Mouse (Mus musculus): ENCODE measurements around the gene Gm20388. TPM values are rescaled to one million over a fixed set of nuclear protein-coding genes. Genes with fewer than 3 reads are reported as not detected.
A peak's percentile ranks its signal among the peaks of the same experiment; 100 is the strongest.
"Not testable (repeated sequence)": the region's sequence is repeated elsewhere in the genome, so short reads cannot be mapped to it uniquely, and the experiment has no call there.

Gene Gm20388
- polyA plus RNA-seq, 1 experiment, result 23.9 TPM

DNA sequence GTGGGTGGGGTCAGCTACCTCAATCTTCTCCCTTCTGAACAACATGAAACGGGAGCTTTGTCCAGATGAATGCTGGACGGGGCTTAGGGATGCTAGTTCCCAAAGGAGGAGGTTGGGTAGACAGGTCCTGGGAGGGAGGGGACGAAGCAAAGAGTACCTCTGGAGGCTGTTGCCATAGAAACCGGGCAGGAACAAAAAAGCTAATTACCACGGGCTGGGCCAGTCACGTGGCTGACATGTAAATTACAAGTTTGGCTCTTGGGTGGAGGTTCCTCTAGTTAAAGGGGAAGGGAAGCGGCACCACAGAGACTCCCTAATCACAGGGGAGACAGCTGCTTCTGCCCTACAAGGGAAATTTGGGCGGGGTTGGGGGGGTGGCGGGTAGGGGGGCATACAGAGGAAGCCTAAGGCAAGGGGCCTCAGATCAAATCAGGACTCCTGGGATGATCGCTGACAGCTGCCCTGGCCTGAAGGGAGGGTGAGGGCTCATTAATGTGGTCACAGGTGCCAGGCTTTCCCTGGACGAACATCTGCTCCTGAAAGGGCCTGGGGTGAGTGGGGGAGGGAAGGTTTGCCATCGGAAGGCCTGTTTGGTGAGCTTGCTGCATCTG, 3502.0 kb downstream of the Gm20388 start:
- peak overlapping the region; percentile 80 for H3K27ac ChIP-seq (ENCODE audit: insufficient read depth, low read length)
- peak overlapping the region; percentile 99 for H3K4me3 ChIP-seq (ENCODE audit: insufficient read depth, low read length)
- peaks cover 5% of the 10 kb centered on the region; the same call in 1 of the 2 replicates for H3K4me1 ChIP-seq (ENCODE audit: control insufficient read depth, insufficient read depth, low read length)
- TF ChIP-seq POLR2A (IDR thresholded peaks at IDR 0.05; ENCODE audit: extremely low read depth, insufficient read depth, low read length) (peak; percentile 63; the same call in 1 of the 2 replicates), CTCF (IDR thresholded peaks at IDR 0.05; ENCODE audit: extremely low read depth, insufficient read depth, low read length) (no peak)

DNA sequence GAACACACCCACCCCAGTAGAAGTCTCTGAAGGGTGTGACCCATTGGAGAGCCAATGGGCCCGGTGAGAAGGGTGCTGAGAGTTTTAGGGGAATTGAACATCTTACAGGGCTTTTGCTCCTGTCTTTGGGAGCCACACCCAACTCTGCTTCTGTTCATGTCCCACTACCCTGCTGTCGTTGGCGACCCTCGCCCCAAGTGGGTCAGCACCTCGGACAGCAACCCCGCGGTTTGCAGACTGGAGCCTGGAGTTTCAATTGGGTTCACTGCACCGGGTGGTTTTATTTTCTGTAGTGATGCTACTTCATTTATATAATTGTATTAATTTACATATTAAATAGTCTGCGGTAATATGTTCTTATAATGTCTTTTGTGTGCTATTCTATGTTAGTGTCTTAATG, 3503.6 kb downstream of the Gm20388 start:
- Histone ChIP-seq H3K4me3 (ENCODE audit: insufficient read depth, low read length) (peak overlapping the region; percentile 99), H3K4me1 (ENCODE audit: control insufficient read depth, insufficient read depth, low read length) (peaks cover 5% of the 10 kb centered on the region; the same call in 1 of the 2 replicates), H3K27ac (ENCODE audit: insufficient read depth, low read length) (no peak overlapping the region)
- TF ChIP-seq POLR2A (IDR thresholded peaks at IDR 0.05; ENCODE audit: extremely low read depth, insufficient read depth, low read length) (no peak), CTCF (IDR thresholded peaks at IDR 0.05; ENCODE audit: extremely low read depth, insufficient read depth, low read length) (no peak)

DNA sequence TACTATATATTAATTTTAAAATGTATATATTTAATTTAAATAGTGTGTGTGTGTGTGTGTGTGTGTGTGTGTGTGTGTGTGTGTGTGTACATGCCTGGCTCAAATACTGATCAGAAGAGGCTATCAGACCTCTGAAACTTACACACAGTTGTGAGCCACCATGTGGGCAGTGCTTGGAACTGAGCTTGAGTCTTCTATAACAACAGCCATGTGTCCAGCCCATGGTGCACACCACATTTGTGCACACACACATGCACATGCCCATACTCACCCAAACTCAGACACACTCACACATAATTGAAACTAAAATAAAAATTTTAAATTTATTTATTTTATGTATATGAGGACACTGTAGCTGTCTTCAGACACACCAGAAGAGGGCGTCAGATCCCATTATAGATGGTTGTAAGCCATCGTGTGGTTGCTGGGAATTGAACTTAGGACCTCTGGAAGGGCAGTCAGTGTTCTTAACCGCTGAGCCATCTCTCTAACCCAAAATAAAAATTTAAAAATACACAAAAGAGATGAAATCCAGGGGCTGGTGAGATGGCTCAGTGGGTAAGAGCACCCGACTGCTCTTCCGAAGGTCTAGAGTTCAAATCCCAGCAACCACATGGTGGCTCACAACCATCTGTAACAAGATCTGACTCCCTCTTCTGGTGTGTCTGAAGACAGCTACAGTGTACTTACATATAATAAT, 3504.5 kb downstream of the Gm20388 start:
- not testable (repeated sequence) for H3K27ac ChIP-seq (ENCODE audit: insufficient read depth, low read length); H3K4me1 ChIP-seq (ENCODE audit: control insufficient read depth, insufficient read depth, low read length); H3K4me3 ChIP-seq (ENCODE audit: insufficient read depth, low read length)

DNA sequence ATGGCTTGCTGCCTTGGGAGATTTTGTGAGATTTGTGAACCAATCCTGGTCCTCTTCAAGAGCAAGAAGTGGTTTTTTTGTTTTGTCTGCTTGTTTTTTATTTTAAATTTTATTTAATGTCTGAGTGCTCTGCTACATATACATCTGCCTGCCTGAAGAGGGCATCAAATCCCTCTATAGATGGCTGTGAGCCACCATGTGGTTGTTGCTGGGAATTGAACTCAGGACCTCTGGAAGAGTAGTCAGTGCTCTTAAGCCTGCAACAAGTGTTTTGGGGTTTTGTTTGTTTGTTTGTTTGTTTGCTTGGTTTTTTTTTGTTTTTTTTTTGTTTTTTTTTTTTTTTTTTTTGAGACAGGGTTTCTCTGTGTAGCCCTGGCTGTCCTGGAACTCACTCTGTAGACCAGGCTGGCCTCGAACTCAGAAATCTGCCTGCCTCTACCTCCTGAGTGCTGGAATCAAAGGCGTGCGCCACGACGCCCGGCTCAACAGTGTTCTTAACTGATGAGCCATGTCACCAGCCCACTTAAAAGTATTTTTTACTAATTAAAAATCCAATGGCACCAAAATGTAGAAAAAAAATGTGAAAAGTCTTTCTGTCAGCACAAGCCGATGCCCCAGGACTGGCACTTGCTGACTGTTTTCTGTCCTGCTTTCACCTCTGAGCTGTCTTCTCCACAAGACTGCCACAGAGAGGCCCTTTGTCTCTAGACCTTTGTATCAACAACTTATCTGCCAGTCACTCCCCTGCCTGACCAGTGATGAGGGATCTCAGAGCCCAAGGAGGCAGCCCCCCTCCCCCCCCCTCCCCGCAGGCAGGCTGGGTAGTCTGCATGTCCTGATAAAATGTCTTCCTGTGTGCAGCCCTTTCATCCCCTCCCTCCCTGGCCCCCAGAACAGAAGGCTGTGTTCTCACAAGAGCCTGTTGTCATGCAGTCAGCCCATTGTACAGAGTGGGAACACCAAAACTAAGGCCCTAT, 3505.6 kb downstream of the Gm20388 start:
- Histone ChIP-seq H3K27ac (ENCODE audit: insufficient read depth, low read length) (no peak overlapping the region), H3K4me1 (ENCODE audit: control insufficient read depth, insufficient read depth, low read length) (0 out of 2 replicates have a peak, but pooled peaks cover 2% of the 10 kb centered on the region), H3K4me3 (ENCODE audit: insufficient read depth, low read length) (no peak overlapping the region)
- peak; percentile 50 for TF ChIP-seq CTCF (IDR thresholded peaks at IDR 0.05; ENCODE audit: extremely low read depth, insufficient read depth, low read length)
- no peak for TF ChIP-seq POLR2A (IDR thresholded peaks at IDR 0.05; ENCODE audit: extremely low read depth, insufficient read depth, low read length)

DNA sequence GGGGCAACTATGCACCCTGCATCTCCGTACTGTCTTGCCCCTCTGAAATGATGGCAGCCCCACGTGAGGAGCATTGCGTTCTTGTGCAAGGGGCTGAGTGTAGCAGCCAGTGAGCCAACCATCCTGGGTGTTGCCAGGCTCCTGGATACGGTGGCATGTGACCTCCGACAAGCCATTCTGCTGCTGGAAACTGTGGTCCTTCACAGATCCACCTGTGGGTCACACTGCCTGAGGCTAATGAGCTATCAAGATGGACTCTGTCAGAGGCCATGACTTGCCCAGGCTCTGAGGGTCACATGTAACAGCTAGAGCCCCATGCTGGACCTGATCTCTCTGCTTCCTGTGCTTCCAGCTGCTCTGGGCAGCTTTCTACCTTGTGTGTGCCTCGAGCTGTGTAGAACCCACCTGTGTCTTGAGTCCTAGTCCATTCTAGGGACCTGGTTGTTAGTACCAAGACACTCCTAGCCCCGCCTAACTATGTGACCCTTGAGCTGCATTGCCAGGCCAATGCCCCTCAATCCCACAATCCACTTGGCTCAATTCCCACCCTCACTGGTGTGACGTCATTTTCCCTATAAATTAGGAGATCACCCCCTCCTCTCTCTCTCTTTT, 3506.4 kb downstream of the Gm20388 start:
- TF ChIP-seq CTCF (IDR thresholded peaks at IDR 0.05; ENCODE audit: extremely low read depth, insufficient read depth, low read length), result no peak
- no peak for TF ChIP-seq POLR2A (IDR thresholded peaks at IDR 0.05; ENCODE audit: extremely low read depth, insufficient read depth, low read length)
- H3K4me3 ChIP-seq (ENCODE audit: insufficient read depth, low read length), result no peak overlapping the region
- H3K27ac ChIP-seq (ENCODE audit: insufficient read depth, low read length), result no peak overlapping the region
- H3K4me1 ChIP-seq (ENCODE audit: control insufficient read depth, insufficient read depth, low read length), result 0 out of 2 replicates have a peak, but pooled peaks cover 2% of the 10 kb centered on the region

DNA sequence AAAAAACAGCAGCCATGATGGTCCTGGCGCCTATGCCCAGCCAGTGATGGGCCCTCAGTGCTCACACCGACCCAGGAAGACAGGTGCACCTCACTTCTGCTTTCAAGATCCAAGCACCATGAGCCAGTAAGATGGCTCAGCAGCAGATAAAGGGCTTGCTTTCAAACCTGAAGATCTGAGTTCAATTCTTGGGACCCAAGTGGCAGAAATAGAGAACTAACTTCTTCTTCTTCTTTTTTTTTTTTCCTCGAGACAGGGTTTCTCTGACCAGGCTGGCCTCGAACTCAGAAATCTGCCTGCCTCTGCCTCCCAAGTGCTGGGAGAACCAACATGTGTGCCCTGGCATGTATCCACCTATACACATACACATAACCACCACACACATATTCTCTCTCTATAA, 3509.1 kb downstream of the Gm20388 start:
- Histone ChIP-seq H3K27ac (ENCODE audit: insufficient read depth, low read length) (no peak overlapping the region), H3K4me1 (ENCODE audit: control insufficient read depth, insufficient read depth, low read length) (no peaks in the 10 kb centered on the region), H3K4me3 (ENCODE audit: insufficient read depth, low read length) (no peak overlapping the region)
- TF ChIP-seq POLR2A (IDR thresholded peaks at IDR 0.05; ENCODE audit: extremely low read depth, insufficient read depth, low read length) (no peak), CTCF (IDR thresholded peaks at IDR 0.05; ENCODE audit: extremely low read depth, insufficient read depth, low read length) (no peak)

DNA sequence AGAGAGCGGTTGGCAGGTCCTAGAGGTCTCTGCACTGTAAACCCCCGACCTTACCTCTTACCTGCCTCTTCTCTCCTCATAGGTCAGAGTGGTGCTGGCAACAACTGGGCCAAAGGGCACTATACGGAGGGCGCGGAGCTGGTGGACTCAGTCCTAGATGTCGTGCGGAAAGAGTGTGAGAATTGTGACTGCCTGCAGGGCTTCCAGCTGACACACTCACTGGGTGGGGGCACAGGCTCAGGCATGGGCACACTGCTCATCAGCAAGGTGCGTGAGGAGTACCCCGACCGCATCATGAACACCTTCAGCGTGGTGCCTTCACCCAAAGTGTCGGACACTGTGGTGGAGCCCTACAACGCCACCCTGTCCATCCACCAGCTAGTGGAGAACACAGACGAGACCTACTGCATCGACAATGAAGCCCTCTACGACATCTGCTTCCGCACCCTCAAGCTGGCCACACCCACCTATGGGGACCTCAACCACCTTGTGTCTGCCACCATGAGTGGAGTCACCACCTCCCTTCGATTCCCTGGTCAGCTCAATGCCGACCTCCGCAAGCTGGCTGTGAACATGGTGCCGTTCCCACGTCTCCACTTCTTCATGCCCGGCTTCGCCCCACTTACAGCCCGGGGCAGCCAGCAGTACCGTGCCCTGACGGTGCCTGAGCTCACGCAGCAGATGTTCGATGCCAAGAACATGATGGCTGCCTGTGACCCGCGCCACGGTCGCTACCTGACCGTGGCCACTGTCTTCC, 3510.1 kb downstream of the Gm20388 start:
- Histone ChIP-seq H3K4me1 (ENCODE audit: control insufficient read depth, insufficient read depth, low read length) (no peaks in the 10 kb centered on the region), H3K27ac (ENCODE audit: insufficient read depth, low read length) (no peak overlapping the region), H3K4me3 (ENCODE audit: insufficient read depth, low read length) (no peak overlapping the region)
- TF ChIP-seq CTCF (IDR thresholded peaks at IDR 0.05; ENCODE audit: extremely low read depth, insufficient read depth, low read length) (no peak), POLR2A (IDR thresholded peaks at IDR 0.05; ENCODE audit: extremely low read depth, insufficient read depth, low read length) (no peak)

DNA sequence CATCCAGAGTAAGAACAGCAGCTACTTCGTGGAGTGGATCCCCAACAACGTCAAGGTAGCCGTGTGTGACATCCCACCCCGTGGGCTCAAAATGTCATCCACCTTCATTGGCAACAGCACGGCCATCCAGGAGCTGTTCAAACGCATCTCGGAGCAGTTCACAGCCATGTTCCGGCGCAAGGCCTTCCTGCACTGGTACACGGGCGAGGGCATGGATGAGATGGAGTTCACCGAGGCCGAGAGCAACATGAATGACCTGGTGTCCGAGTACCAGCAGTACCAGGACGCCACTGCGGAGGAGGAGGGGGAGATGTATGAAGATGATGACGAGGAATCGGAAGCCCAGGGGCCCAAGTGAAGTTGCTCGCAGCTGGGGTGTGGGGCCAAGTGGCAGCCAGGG, 3510.7 kb downstream of the Gm20388 start:
- TF ChIP-seq CTCF (IDR thresholded peaks at IDR 0.05; ENCODE audit: extremely low read depth, insufficient read depth, low read length), result no peak
- TF ChIP-seq POLR2A (IDR thresholded peaks at IDR 0.05; ENCODE audit: extremely low read depth, insufficient read depth, low read length), result no peak
- Histone ChIP-seq H3K27ac (ENCODE audit: insufficient read depth, low read length) (no peak overlapping the region), H3K4me1 (ENCODE audit: control insufficient read depth, insufficient read depth, low read length) (no peaks in the 10 kb centered on the region), H3K4me3 (ENCODE audit: insufficient read depth, low read length) (no peak overlapping the region)

All from cortical plate, adult 2 months (tissue).